Mouse (Mus musculus): ENCODE data around the gene Mid1.
A peak's percentile ranks its signal among the peaks of the same experiment; 100 is the strongest.
"Not testable (repeated sequence)": the region's sequence is repeated elsewhere in the genome, so short reads cannot be mapped to it uniquely, and the experiment has no call there.

Gene Mid1

DNA sequence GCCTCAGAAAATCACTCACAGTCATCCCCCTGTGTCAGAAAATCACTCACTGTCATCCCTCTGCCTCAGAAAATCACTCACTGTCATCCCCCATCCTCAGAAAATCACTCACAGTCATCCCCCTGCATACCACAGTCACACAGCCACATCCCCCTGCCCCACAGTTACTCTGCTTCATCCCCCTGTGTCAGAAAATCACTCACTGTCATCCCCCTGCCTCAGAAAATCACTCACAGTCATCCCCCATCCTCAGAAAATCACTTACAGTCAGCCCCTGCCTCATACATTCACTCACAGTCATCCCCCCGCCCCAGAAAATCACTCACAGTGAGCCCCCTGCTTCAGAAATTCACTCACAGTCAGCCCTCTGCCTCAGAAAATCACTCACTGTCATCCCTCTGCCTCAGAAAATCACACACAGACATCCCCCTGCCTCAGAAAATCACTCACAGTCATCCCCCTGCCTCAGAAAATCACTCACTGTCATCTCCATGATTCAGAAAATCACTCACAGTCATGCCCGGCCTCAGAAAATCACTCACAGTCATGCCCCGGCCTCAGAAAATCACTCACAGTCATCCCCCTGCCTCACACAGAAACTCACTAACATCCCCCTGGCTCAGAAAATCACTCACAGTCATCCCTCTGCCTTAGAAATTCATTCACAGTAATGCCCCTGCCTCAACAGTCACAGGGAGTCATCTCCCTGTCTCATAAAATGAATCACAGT lies 315.1 kb downstream of the Mid1 start:
- DNase-seq (ENCODE audit: low spot score in 2 of 2): not testable (repeated sequence)

DNA sequence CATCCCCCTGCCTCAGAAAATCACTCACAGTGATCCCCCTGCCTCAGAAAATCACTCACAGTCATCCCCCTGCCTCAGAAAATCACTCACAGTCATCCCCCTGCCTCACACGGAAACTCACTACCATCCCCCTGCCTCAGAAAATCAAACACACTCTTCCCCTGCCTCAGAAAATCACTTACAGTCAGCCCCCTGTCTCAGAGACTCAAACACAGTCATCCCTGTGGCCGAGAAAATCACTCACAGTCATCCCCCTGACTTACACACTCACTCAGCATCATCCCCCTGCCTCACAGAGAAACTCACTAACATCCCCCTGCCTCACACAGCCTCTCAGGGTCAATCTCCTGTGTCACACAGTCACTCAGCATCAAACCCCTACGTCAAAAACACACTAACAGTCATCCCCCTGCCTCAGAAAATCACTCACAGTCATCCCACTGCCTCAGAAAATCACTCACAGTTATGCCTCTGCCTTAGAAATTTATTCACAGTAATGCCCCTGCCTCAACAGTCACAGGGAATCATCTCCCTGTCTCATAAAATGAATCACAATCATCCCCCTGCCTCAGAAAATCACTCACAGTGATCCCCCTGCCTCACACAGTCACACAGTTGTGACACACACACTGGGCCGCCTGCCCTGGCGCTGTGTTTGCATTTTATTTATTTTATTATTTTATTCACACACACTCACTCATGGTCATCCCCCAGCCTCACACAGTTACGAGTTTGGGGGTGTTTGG lies 315.8 kb downstream of the Mid1 start:
- not testable (repeated sequence) for DNase-seq (ENCODE audit: low spot score in 2 of 2)

DNA sequence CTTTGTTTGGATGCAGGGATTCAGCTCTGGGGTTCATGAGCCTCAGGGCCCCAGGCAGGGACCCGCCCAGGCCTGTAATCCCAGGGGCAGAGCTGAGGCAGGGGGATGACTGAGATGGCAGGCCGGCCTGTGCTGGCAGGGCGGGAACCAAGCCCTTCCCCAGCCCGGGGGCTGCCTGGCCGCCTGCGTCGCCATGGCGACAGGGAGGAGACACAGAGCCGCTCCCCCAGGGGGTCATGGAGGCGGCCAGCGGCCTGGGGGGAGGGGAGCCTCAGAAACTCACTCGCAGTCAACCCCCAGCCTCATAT lies 316.3 kb downstream of the Mid1 start:
- DNase-seq (ENCODE audit: low spot score in 2 of 2): not testable (repeated sequence)

GRCm38 (mm10) chrX:170002510-170003197 lies 317.7 kb downstream of the Mid1 start:
- not testable (repeated sequence) for DNase-seq (ENCODE audit: low spot score in 2 of 2)

GRCm38 (mm10) chrX:170003536-170003935 lies 318.5 kb downstream of the Mid1 start:
- DNase-seq (ENCODE audit: low spot score in 2 of 2): not testable (repeated sequence)

DNA sequence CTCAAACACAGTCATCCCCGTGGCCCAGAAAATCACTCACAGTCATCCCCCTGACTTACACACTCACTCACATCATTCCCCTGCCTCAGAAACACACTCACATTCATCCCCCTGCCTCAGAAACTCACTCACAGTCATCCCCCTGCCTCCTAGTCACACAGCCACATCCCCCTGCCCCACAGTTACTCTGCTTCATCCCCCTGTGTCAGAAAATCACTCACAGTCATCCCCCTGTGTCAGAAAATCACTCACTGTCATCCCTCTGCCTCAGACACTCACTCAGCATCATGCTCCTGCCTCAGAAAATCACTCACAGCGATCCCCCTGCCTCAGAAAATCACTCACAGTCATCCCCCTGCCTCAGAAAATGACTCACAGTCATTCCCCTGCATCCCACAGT lies 319.2 kb downstream of the Mid1 start:
- DNase-seq (ENCODE audit: low spot score in 2 of 2): not testable (repeated sequence)

DNA sequence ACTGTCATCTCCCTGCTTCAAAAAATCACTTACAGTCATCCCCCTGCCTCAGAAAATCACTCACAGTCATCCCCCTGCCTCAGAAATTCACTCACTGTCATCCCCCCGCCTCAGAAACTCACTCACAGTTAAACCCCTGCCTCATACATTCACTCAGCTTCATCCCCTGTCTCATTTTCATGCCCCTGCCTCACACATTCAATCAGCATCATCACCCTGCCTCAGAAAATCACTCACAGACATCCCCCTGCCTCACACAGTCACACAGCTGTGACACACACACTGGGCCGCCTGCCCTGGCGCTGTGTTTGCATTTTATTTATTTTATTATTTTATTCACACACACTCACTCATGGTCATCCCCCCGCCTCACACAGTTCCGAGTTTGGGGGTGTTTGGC lies 319.8 kb downstream of the Mid1 start:
- DNase-seq (ENCODE audit: low spot score in 2 of 2): not testable (repeated sequence)

- DNase-seq (ENCODE audit: low spot score in 2 of 2): not testable (repeated sequence)
Measured at GRCm38 (mm10) chrX:170005194-170005593, 320.2 kb downstream of the Mid1 start.

GRCm38 (mm10) chrX:170005695-170006297 lies 320.8 kb downstream of the Mid1 start:
- not testable (repeated sequence) for DNase-seq (ENCODE audit: low spot score in 2 of 2)

DNA sequence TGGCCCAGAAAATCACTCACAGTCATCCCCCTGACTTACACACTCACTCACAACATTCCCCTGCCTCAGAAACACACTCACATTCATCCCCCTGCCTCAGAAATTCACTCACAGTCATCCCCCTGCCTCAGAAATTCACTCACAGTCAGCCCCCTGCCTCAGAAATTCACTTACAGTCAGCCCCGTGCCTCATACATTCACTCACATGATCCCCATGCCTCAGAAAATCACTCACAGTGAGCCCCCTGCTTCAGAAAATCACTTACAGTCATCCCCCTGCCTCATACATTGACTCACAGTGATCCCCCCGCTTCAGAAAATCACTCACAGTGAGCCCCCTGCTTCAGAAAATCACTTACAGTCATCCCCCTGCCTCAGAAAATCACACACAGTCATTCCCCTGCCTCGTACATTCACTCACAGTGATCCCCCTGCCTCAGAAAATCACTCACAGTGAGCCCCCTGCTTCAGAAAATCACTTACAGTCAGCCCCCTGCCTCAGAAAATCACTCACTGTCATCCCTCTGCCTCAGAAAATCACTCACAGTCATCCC lies 321.8 kb downstream of the Mid1 start:
- DNase-seq (ENCODE audit: low spot score in 2 of 2): not testable (repeated sequence)

DNA sequence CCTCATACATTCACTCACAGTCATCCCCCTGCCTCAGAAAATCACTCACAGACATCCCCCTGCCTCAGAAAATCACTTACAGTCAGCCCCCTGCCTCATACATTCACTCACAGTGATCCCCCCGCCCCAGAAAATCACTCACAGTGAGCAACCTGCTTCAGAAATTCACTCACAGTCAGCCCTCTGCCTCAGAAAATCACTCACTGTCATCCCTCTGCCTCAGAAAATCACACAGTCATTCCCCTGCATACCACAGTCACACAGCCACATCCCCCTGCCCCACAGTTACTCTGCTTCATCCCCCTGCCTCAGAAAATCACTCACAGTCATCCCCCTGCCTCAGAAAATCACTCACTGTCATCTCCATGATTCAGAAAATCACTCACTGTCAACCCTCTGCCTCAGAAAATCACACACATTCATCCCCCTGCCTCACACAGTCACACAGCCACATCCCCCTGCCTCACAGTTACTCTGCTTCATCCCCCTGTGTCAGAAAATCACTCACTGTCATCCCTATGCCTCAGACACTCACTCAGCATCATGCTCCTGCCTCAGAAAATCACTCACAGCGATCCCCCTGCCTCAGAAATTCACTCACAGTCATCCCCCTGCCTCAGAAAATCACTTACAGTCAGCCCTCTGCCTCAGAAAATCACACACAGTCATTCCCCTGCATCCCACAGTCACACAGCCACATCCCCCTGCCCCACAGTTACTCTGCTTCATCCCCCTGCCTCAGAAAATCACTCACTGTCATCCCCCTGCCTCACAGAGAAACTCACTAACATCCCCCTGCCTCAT lies 322.6 kb downstream of the Mid1 start:
- not testable (repeated sequence) for DNase-seq (ENCODE audit: low spot score in 2 of 2)

GRCm38 (mm10) chrX:170008179-170008467 lies 323.1 kb downstream of the Mid1 start:
- not testable (repeated sequence) for DNase-seq (ENCODE audit: low spot score in 2 of 2)

DNA sequence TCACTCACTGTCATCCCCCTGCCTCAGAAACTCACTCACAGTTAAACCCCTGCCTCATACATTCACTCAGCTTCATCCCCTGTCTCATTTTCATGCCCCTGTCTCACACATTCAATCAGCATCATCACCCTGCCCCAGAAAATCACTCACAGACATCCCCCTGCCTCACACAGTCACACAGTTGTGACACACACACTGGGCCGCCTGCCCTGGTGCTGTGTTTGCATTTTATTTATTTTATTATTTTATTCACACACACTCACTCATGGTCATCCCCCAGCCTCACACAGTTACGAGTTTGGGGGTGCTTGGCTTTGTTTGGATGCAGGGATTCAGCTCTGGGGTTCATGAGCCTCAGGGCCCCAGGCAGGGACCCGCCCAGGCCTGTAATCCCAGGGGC lies 323.6 kb downstream of the Mid1 start:
- not testable (repeated sequence) for DNase-seq (ENCODE audit: low spot score in 2 of 2)

- DNase-seq (ENCODE audit: low spot score in 2 of 2): peak; percentile 89 to 94
Measured at GRCm38 (mm10) chrX:170009016-170009750, 324.2 kb downstream of the Mid1 start, which contains the start of gene Gm21887. Gene Gm21887, plus strand, starts transcription at chrX:170009659.

DNA sequence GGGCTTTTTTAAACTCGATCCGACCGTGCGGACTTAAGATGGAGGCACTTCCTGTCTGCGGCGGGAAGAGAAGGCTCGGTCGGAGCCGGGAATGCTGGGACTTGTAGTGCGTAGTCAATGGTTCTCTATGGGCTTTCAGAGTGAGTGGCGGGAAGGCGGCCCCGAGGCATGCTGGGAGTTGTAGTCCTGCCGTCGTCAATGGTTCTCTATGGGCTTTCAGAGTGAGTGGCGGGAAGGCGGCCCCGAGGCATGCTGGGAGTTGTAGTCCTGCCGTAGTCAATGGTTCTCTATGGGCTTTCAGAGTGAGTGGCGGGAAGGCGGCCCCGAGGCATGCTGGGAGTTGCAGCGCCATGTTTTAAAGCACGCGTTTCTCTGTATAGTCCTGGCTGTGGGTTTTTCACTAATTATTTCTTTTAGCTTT lies 324.8 kb downstream of the Mid1 start:
- peak; percentile 100 for DNase-seq (ENCODE audit: low spot score in 2 of 2)

GRCm38 (mm10) chrX:170010581-170011528 lies 325.9 kb downstream of the Mid1 start:
- peak in 1 of 2 experiments; percentile 72 for DNase-seq (ENCODE audit: low spot score in 2 of 2)

- DNase-seq (ENCODE audit: low spot score in 2 of 2): not testable (repeated sequence)
Measured at GRCm38 (mm10) chrX:170011529-170011879, 326.5 kb downstream of the Mid1 start.

DNA sequence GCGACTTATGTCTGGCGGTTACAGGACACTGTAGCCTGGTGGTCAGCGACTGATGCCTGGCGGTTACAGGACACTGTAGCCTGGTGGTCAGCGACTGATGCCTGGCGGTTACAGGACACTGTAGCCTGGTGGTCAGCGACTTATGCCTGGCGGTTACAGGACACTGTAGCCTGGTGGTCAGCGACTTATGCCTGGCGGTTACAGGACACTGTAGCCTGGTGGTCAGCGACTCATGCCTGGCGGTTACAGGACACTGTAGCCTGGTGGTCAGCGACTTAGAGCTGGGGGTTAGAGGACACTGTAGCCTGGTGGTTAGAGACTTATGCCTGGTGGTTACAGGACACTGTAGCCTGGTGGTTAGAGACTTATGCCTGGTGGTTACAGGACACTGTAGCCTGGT lies 328.4 kb downstream of the Mid1 start:
- not testable (repeated sequence) for DNase-seq (ENCODE audit: low spot score in 2 of 2)

- not testable (repeated sequence) for DNase-seq (ENCODE audit: low spot score in 2 of 2)
Measured at GRCm38 (mm10) chrX:170014038-170014437, 329.0 kb downstream of the Mid1 start.
